Mouse (Mus musculus): ENCODE measurements around the gene Skint1. TPM values are rescaled to one million over a fixed set of nuclear protein-coding genes. Genes with fewer than 3 reads are reported as not detected.
"Not testable (repeated sequence)": the region's sequence is repeated elsewhere in the genome, so short reads cannot be mapped to it uniquely, and the experiment has no call there.

Gene Skint1
- not detected for polyA plus RNA-seq (2021)

- ATAC-seq (no peak), DNase-seq (ENCODE audit: low read depth, low spot score) (no peak)
- ChIA-PET CTCF (no interaction called here), POLR2A (no interaction called here)
- in situ Hi-C loops (cut with MboI; ENCODE audit: low pct_unique_long_range_greater_than_20kb), result no loop called here
- TF ChIP-seq CTCF (IDR thresholded peaks at IDR 0.05), result no peak
- H3K27me3 ChIP-seq, result no peaks in the 10 kb centered on the region
These were observed at the start of gene Skint1 for GRCm38 (mm10) chr4:112005969-112006368. TSS of gene Skint1 (plus strand) at chr4:112006269.

GRCm38 (mm10) chr4:111961309-111961708 lies 44.8 kb upstream of the Skint1 start:
- H3K27me3 ChIP-seq, result no peaks in the 10 kb centered on the region
- DNase-seq (ENCODE audit: low read depth, low spot score) (no peak), ATAC-seq (no peak)
- POLR2A ChIA-PET, result no interaction called here
- CTCF ChIA-PET, result interaction anchor here (1.0 kb wide), 1 partner anchor 12 kb away, joined by 3 read pairs; no protein-coding TSS in a partner anchor
- in situ Hi-C loops (cut with MboI; ENCODE audit: low pct_unique_long_range_greater_than_20kb), result no loop called here
- TF ChIP-seq CTCF (IDR thresholded peaks at IDR 0.05), result peak; percentile 35

- H3K27me3 ChIP-seq; in situ Hi-C loops (cut with MboI; ENCODE audit: low pct_unique_long_range_greater_than_20kb); POLR2A ChIA-PET; DNase-seq (ENCODE audit: low read depth, low spot score); ATAC-seq; CTCF ChIA-PET: not testable (repeated sequence)
These were observed 42.8 kb upstream of the Skint1 start for GRCm38 (mm10) chr4:111963241-111963640.

- no peaks in the 10 kb centered on the region for H3K27me3 ChIP-seq
- in situ Hi-C loops (cut with MboI; ENCODE audit: low pct_unique_long_range_greater_than_20kb), result no loop called here
- DNase-seq (ENCODE audit: low read depth, low spot score) (no peak), ATAC-seq (no peak)
- no peak for TF ChIP-seq CTCF (IDR thresholded peaks at IDR 0.05)
- ChIA-PET CTCF (no interaction called here), POLR2A (no interaction called here)
These were observed 42.4 kb upstream of the Skint1 start for GRCm38 (mm10) chr4:111963669-111964068.

- ChIA-PET POLR2A (no interaction called here), CTCF (no interaction called here)
- ATAC-seq (no peak), DNase-seq (ENCODE audit: low read depth, low spot score) (no peak)
- no peak for TF ChIP-seq CTCF (IDR thresholded peaks at IDR 0.05)
- in situ Hi-C loops (cut with MboI; ENCODE audit: low pct_unique_long_range_greater_than_20kb), result no loop called here
- H3K27me3 ChIP-seq, result no peaks in the 10 kb centered on the region
These were observed 33.4 kb upstream of the Skint1 start, which contains the start of gene Skint7 for GRCm38 (mm10) chr4:111972623-111973022. TSS of gene Skint7 (plus strand) at chr4:111972923.

GRCm38 (mm10) chr4:112071716-112072115 lies 65.6 kb downstream of the Skint1 start, which contains the start of gene Skint4:
TSS of gene Skint4 (plus strand) at chr4:112072016.
- DNase-seq (ENCODE audit: low read depth, low spot score) (no peak), ATAC-seq (no peak)
- no peaks in the 10 kb centered on the region for H3K27me3 ChIP-seq
- CTCF ChIA-PET, result no interaction called here
- no peak for TF ChIP-seq CTCF (IDR thresholded peaks at IDR 0.05)
- in situ Hi-C loops (cut with MboI; ENCODE audit: low pct_unique_long_range_greater_than_20kb), result no loop called here
- POLR2A ChIA-PET, result no interaction called here

Other genes with a start within 250 kb of the Skint1 start
- not detected for gene Slc5a9, start 103.4 kb upstream of the Skint1 start, polyA plus RNA-seq (2021)
- not detected for gene Skint8, start 86.9 kb upstream of the Skint1 start, polyA plus RNA-seq (2021)
- not detected for gene Skint7, start 33.3 kb upstream of the Skint1 start, polyA plus RNA-seq (2021)
- gene Skint4, start 65.7 kb downstream of the Skint1 start, polyA plus RNA-seq (2021), result not detected
- gene Skint3, start 226.0 kb downstream of the Skint1 start, polyA plus RNA-seq (2021), result not detected